Mouse (Mus musculus) midbrain, embryonic 16.5 days (tissue): ENCODE data around the gene Tmem246. TPM values are rescaled to one million over a fixed set of nuclear protein-coding genes. Genes with fewer than 3 reads are reported as not detected.

Experiments used
- ATAC-seq: fragments of 200-750 bp; cut with Nextera tagmentation; 2 replicates; pipeline ENCODE4 v1.8.0; 2017; ENCODE audit warnings: moderate TSS enrichment
- H3K27ac ChIP-seq: fragments of 300-500 bp; sonication (generic); 2 replicates; pipeline ENCODE4 v1.5.1; 2014; ENCODE audit warnings: mild to moderate bottlenecking, low read length, mixed read lengths
- H3K27me3 ChIP-seq: fragments of 300-500 bp; sonication (generic); 2 replicates; pipeline ENCODE4 v1.6.1; 2014; ENCODE audit warnings: low read depth, low read length, mixed read lengths; ENCODE audit not compliant: control insufficient read depth, insufficient read depth
- H3K36me3 ChIP-seq: fragments of 300-500 bp; sonication (generic); 2 replicates; pipeline ENCODE4 v1.6.1; 2014; ENCODE audit warnings: mild to moderate bottlenecking, low read length, moderate library complexity, mixed read lengths; ENCODE audit not compliant: control insufficient read depth, insufficient read depth
- H3K4me1 ChIP-seq: fragments of 300-500 bp; sonication (generic); 2 replicates; pipeline ENCODE4 v1.6.1; 2014; ENCODE audit warnings: mild to moderate bottlenecking, low read length, mixed read lengths; ENCODE audit not compliant: control insufficient read depth, insufficient read depth
- H3K4me2 ChIP-seq: fragments of 300-500 bp; sonication (generic); 2 replicates; pipeline ENCODE4 v1.6.1; 2014; ENCODE audit warnings: mild to moderate bottlenecking, low read length, mixed read lengths
- H3K4me3 ChIP-seq: fragments of 300-500 bp; sonication (generic); 2 replicates; pipeline ENCODE4 v1.5.1; 2014; ENCODE audit warnings: low read depth, mild to moderate bottlenecking, low read length, moderate library complexity, mixed read lengths
- H3K9ac ChIP-seq: fragments of 300-500 bp; sonication (generic); 2 replicates; pipeline ENCODE4 v1.6.1; 2014; ENCODE audit warnings: low read depth, low read length, mixed read lengths
- H3K9me3 ChIP-seq: fragments of 300-500 bp; sonication (generic); replicated peaks from 2 replicates; pipeline ENCODE4 v1.6.1; 2014; ENCODE audit warnings: mild to moderate bottlenecking, low read length, mixed read lengths; ENCODE audit not compliant: control insufficient read depth, poor library complexity, severe bottlenecking
- WGBS: fragments of 180-500 bp; shearing (Covaris S2); extraction: QIAGEN DNeasy Blood & Tissue Kit; methylation state at CpG from one replicate; pipeline ENCODE4 v1.1.7; 2014; 5-methylcytosine and 5-hydroxymethylcytosine counted together
- polyA plus RNA-seq: library from polyadenylated mRNA; unstranded; fragments of >200 nt; fragmentation: Nextera tagmentation; extraction: Ambion mirVana; gene quantifications from 2 replicates; pipeline ENCODE4 v1.2.1, GENCODE M21; 2015

The Tmem246 gene
- polyA plus RNA-seq, 1 experiment from 2014 or later = 134 TPM

GRCm38 (mm10) chr4:49535675-49536294 is 61.9 kb downstream of the Tmem246 start:
- H3K36me3 ChIP-seq = peaks cover 16% of the 10 kb centered on the region
- ATAC-seq = no peak
- no peaks in the 10 kb centered on the region for H3K4me1 ChIP-seq
- no peak overlapping the region for H3K4me3 ChIP-seq
- no peaks in the 10 kb centered on the region; the same call in 1 of the 2 replicates for H3K9me3 ChIP-seq
- no peak overlapping the region for H3K9ac ChIP-seq
- no peak overlapping the region for H3K27ac ChIP-seq
- no peaks in the 10 kb centered on the region for H3K27me3 ChIP-seq
- WGBS = 97% methylated on average over 4 of the region's 4 CpGs
- no peak overlapping the region for H3K4me2 ChIP-seq

DNA sequence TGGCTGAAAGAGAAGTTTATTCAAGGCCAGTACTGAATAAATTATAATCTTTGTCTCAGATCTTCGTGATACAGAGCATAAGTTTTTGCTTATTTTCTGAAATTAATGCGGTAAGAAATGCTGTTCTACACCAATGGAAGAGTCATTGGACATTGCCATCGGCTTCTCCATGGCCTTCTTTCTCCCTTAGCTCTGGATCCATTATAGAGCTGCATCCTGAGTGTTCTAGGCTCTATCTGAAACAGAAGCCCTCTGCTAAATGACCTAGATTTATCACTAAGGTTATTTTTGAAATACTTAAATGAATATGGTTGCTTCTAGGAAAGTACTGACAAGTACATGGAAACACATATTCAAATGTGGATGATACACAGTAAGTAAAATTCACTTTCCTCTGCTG is 62.6 kb downstream of the Tmem246 start:
- ATAC-seq = no peak
- no peak overlapping the region for H3K4me3 ChIP-seq
- WGBS = 90% methylated on average over 3 of the region's 3 CpGs
- no peaks in the 10 kb centered on the region for H3K27me3 ChIP-seq
- H3K4me1 ChIP-seq = no peaks in the 10 kb centered on the region
- no peak overlapping the region for H3K4me2 ChIP-seq
- peaks cover under 1% of the 10 kb centered on the region; the same call in 1 of the 2 replicates for H3K9me3 ChIP-seq
- peaks cover 24% of the 10 kb centered on the region for H3K36me3 ChIP-seq
- no peak overlapping the region for H3K9ac ChIP-seq
- H3K27ac ChIP-seq = no peak overlapping the region

Other genes with a start within 250 kb of the Tmem246 start
- not detected in 2 replicates for gene Acnat2, start 189.7 kb downstream of the Tmem246 start, polyA plus RNA-seq
- gene Acnat1, start 124.0 kb downstream of the Tmem246 start, polyA plus RNA-seq = not detected in 2 replicates
- 0.18 TPM in 1 of 2 replicates, not detected in the other for gene Baat, start 91.3 kb downstream of the Tmem246 start, polyA plus RNA-seq
- gene Mrpl50, start 76.8 kb downstream of the Tmem246 start, polyA plus RNA-seq = 80.5 and 82.6 TPM in 2 replicates
- gene Zfp189, start 76.7 kb downstream of the Tmem246 start, polyA plus RNA-seq = 13.0 and 14.7 TPM in 2 replicates
- 0.31 and 0.44 TPM in 2 replicates for gene Aldob, start 48.3 kb downstream of the Tmem246 start, polyA plus RNA-seq
- gene Rnf20, start 34.1 kb upstream of the Tmem246 start, polyA plus RNA-seq = 45.3 and 48.9 TPM in 2 replicates
- 0.68 and 0.75 TPM in 2 replicates for gene Ppp3r2, start 84.1 kb upstream of the Tmem246 start, polyA plus RNA-seq
- gene Grin3a, start 247.9 kb upstream of the Tmem246 start, polyA plus RNA-seq = 25.4 and 30.0 TPM in 2 replicates